Mouse (Mus musculus) stomach, postnatal 0 days (tissue): Measurements from ENCODE around the gene Ino80b. TPM values are rescaled to one million over a fixed set of nuclear protein-coding genes. Genes with fewer than 3 reads are reported as not detected.
A peak's percentile ranks its signal among the peaks of the same experiment; 100 is the strongest.

Source experiments
- ATAC-seq: fragments of 200-750 bp; cut with Nextera tagmentation; 2 replicates; pipeline ENCODE4 v1.8.0; 2017; ENCODE audit not compliant: low FRiP score, low TSS enrichment
- DNase-seq: peaks from one replicate; pipeline ENCODE4 v3.0.0-alpha.2; 2016; ENCODE audit warnings: low spot score
- H3K27ac ChIP-seq: fragments of 300-500 bp; sonication (generic); replicated peaks from 2 replicates; pipeline ENCODE4 v1.5.1; 2014; ENCODE audit warnings: mild to moderate bottlenecking, control low read depth
- H3K27me3 ChIP-seq: fragments of 300-500 bp; sonication (generic); 2 replicates; pipeline ENCODE4 v1.6.1; 2014; ENCODE audit warnings: low read length; ENCODE audit not compliant: control insufficient read depth, insufficient read depth
- H3K36me3 ChIP-seq: fragments of 300-500 bp; sonication (generic); 2 replicates; pipeline ENCODE4 v1.6.1; 2014; ENCODE audit warnings: low read length, mixed read lengths; ENCODE audit not compliant: control insufficient read depth, insufficient read depth
- H3K4me1 ChIP-seq: fragments of 300-500 bp; sonication (generic); replicated peaks from 2 replicates; pipeline ENCODE4 v1.6.1; 2014; ENCODE audit warnings: antibody characterized with exemption; ENCODE audit not compliant: control insufficient read depth, insufficient read depth
- H3K4me2 ChIP-seq: fragments of 300-500 bp; sonication (generic); replicated peaks from 2 replicates; pipeline ENCODE4 v1.6.1; 2014; ENCODE audit warnings: low read depth, mild to moderate bottlenecking, control low read depth, moderate library complexity
- H3K4me3 ChIP-seq: fragments of 300-500 bp; sonication (generic); 2 replicates; pipeline ENCODE4 v1.5.1; 2014; ENCODE audit warnings: low read depth, low read length, control low read depth
- H3K9ac ChIP-seq: fragments of 300-500 bp; sonication (generic); 2 replicates; pipeline ENCODE4 v1.6.1; 2014; ENCODE audit warnings: mild to moderate bottlenecking, low read length, control low read depth, mixed read lengths
- H3K9me3 ChIP-seq: fragments of 300-500 bp; sonication (generic); 2 replicates; pipeline ENCODE4 v1.6.1; 2016; ENCODE audit warnings: low read length; ENCODE audit not compliant: control insufficient read depth
- CTCF ChIP-seq: IDR thresholded peaks from 2 replicates; pipeline ENCODE4 v1.5.1; 2016; ENCODE audit warnings: antibody characterized with exemption, low read depth, mild to moderate bottlenecking, moderate library complexity
- EP300 ChIP-seq: optimal IDR thresholded peaks from 2 replicates; pipeline ENCODE3; 2016; ENCODE audit warnings: antibody characterized with exemption
- WGBS: fragments of 180-500 bp; shearing (Covaris S2); extraction: QIAGEN DNeasy Blood & Tissue Kit; methylation state at CpG from one replicate; pipeline ENCODE4 v1.1.7; 2014; 5-methylcytosine and 5-hydroxymethylcytosine counted together
- polyA plus RNA-seq: library from polyadenylated mRNA; unstranded; fragments of >200 nt; fragmentation: Nextera tagmentation; extraction: Ambion mirVana; gene quantifications from 2 replicates; pipeline ENCODE4 v1.2.1, GENCODE M21; 2015

The Ino80b gene
- polyA plus RNA-seq, 1 experiment from 2014 or later, result 7.7 TPM

DNA sequence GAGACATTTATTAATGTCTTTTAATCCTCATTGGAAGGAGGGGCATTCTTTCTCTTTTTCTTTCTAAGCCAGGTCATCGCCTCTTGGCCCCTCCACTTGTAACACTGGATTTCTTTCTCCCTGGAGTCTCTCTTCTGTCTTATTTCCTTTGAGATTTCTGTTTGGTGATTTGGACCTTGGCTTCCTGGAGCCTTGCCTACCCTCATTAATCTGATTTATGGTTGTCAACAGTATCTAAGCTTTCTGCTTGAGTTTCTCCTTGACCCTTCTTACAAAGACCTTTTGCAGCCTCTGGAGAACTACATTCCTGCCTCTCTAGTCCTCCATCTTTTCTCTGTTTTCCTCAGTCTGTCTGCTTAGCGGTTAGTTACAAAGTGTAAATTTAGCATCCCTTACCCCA, 26.8 kb downstream of the Ino80b start:
- WGBS, result 56% methylated on average over 2 of the region's 2 CpGs
- Histone ChIP-seq H3K27me3 (no peaks in the 10 kb centered on the region), H3K9ac (no peak overlapping the region), H3K4me1 (peaks cover 5% of the 10 kb centered on the region; the same call in 1 of the 2 replicates), H3K9me3 (no peaks in the 10 kb centered on the region), H3K4me3 (no peak overlapping the region), H3K36me3 (no peaks in the 10 kb centered on the region), H3K27ac (no peak overlapping the region), H3K4me2 (no peak overlapping the region)
- DNase-seq (no peak), ATAC-seq (no peak)
- TF ChIP-seq CTCF, result no peak
- no peak for TF ChIP-seq EP300

DNA sequence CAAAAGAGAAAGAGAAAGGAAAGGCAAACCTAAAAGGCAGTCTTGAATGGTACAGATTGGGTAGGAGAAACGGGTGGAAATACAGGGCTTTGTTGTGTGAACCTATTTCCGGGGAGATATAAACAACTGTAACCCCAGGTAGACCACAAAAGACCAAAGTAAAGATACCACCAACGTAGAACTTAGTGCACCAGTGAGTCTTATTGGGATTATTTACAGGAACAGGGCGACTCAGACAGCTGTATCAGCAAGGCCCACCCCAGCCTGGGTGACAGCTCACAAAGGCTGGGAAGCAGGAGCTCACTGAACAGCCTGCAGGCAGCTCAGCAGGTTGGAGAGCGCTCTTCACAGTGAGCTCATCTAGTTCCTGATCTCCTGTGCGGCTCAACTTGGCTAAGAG, 29.3 kb downstream of the Ino80b start:
- Histone ChIP-seq H3K9ac (no peak overlapping the region), H3K27me3 (no peaks in the 10 kb centered on the region), H3K4me1 (no peaks in the 10 kb centered on the region; the same call in 1 of the 2 replicates), H3K9me3 (no peaks in the 10 kb centered on the region), H3K36me3 (no peaks in the 10 kb centered on the region), H3K4me3 (no peak overlapping the region), H3K4me2 (no peak overlapping the region), H3K27ac (no peak overlapping the region)
- DNase-seq (no peak), ATAC-seq (no peak)
- TF ChIP-seq CTCF (no peak), EP300 (no peak)
- WGBS, result 42% methylated on average over 6 of the region's 6 CpGs

- DNase-seq (no peak), ATAC-seq (no peak)
- H3K9me3 ChIP-seq, result no peaks in the 10 kb centered on the region
- H3K27me3 ChIP-seq, result peaks cover 9% of the 10 kb centered on the region; the same call in 1 of the 2 replicates
- H3K9ac ChIP-seq, result no peak overlapping the region
- no peak overlapping the region for H3K27ac ChIP-seq
- WGBS, result 27% methylated on average over 6 of the region's 6 CpGs
- no peaks in the 10 kb centered on the region for H3K4me1 ChIP-seq
- no peak overlapping the region for H3K4me3 ChIP-seq
- H3K4me2 ChIP-seq, result no peak overlapping the region
- TF ChIP-seq CTCF (no peak), EP300 (no peak)
- no peaks in the 10 kb centered on the region for H3K36me3 ChIP-seq
Observed at GRCm38 (mm10) chr6:83092416-83093127, 32.7 kb downstream of the Ino80b start.

DNA sequence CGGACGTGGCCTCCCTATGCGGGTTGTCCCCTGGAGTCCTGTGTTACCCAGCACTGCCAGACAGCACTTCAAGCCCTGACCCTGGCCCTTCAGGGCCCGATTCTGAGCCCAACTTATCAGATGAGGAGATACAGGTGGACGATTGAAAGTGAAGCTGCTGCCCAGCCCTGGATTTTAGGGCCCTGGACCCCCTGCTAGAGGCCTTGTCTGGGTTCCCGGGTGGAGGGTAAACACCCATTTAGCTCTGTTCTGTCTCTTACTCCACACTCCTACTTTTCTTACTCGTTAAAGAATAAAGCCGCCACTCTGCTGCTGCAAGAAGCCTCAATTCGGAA, 37.3 kb downstream of the Ino80b start:
- Histone ChIP-seq H3K9ac (no peak overlapping the region), H3K27ac (no peak overlapping the region), H3K4me2 (peak overlapping the region; percentile 23; the same call in 1 of the 2 replicates), H3K36me3 (no peaks in the 10 kb centered on the region), H3K4me1 (no peaks in the 10 kb centered on the region), H3K9me3 (no peaks in the 10 kb centered on the region), H3K4me3 (peak overlapping the region; percentile 2; the same call in 1 of the 2 replicates), H3K27me3 (peaks cover 26% of the 10 kb centered on the region; the same call in 1 of the 2 replicates)
- WGBS, result 16% methylated on average over 9 of the region's 9 CpGs
- no peak for DNase-seq
- TF ChIP-seq CTCF (no peak), EP300 (no peak)
- ATAC-seq, result no peak

DNA sequence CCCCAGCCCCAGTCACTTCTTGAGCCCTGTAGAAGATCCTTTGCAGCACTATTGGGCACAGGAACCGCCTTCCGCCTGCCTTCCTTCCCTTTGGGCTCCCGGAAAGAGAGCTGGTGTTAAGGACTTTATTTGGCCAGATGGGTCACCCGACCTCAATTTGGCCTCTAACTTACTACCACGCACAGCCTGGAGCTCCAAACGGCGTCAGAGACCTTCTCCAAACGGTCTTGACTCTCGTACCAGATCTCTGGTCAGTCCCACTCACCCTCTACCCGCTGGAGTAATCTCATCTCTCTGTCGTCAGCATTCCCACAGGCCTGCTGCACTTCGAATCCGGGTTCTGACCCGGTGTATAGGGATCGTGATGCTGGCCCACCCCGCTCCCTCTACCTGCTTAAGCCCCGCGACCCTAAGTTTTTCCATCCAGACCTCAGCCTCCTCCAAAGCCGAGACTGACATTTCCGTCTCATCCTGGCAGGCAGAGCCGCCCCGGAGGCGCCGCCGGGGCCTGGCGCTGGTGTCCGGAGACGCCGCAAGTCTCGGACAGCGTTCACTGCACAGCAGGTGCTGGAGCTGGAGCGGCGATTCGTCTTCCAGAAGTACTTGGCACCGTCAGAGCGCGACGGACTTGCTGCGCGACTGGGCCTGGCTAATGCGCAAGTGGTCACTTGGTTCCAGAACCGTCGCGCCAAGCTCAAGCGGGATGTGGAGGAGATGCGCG, 37.9 kb downstream of the Ino80b start:
- TF ChIP-seq EP300 (no peak), CTCF (no peak)
- Histone ChIP-seq H3K4me2 (peak overlapping the region; percentile 23), H3K36me3 (no peaks in the 10 kb centered on the region), H3K4me1 (no peaks in the 10 kb centered on the region), H3K27ac (no peak overlapping the region), H3K4me3 (peak overlapping the region; percentile 2; the same call in 1 of the 2 replicates), H3K27me3 (peaks cover 26% of the 10 kb centered on the region; the same call in 1 of the 2 replicates), H3K9me3 (no peaks in the 10 kb centered on the region), H3K9ac (no peak overlapping the region)
- 7% methylated on average over 47 of the region's 47 CpGs for WGBS
- DNase-seq (no peak), ATAC-seq (no peak)
